Mouse (Mus musculus) erythroblast, embryonic 14.5 days (primary cell): ENCODE data around the gene Zfp709.

ENCODE experiments used
- GATA1 ChIP-seq: IDR thresholded peaks from 2 replicates; pipeline ENCODE4 v1.6.1; 2012; ENCODE audit warnings: low read length, inconsistent platforms, mixed read lengths
- TAL1 ChIP-seq: IDR thresholded peaks from 3 replicates; pipeline ENCODE4 v1.6.1; 2012; ENCODE audit warnings: low read length, inconsistent platforms, mixed read lengths

DNA sequence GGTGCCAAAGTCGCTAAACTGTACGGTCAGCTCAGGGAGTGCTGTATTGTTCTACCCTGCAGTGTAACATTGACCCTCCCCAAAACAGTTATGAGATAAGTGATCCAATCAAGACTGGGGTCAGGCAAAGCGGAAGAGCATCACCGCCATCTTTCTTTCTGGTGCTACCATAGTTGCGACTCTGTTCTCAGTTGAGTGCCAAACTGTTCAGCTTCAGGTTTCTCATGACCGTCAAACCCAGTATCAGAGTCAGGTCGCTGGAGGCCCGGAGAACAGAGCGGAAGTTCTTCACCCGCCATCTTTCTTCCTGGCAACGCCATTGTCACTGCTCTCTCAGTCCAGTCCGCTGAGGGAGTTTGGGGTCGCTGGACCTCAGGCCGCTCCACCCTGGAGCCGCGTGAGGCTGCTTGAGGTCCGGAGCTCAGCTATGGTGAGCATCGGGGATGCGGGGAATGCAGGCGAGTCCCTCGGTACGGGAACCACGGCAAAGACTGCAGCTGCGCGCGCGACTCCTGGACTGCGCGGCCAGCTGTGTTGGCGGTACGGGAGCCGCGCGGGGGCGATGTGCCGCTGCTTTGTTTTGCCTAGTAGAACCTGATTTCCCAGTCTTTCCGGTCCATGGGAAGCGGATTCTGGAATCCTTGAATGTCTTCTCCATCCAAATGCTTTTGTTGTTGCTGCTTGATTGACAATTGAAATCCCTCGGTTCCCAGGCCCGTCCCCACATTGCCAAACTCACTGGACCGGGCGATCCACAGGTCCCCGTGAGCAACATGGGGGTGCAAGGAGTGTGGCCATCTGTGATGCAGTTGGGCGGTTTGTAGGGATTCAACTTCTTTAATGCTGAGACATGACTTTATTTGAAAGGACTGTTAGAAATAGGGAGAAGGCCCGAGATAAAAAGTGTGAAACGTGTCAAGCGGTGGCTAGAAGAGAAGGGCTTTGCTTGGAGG lies 26.8 kb downstream of the Zfp709 start, which contains the start of the genes Zfp882 and Zfp617:
- TF ChIP-seq GATA1 (no peak), TAL1 (no peak)
